Mouse (Mus musculus) ZHBTc4 (cell line): Measurements from ENCODE around the gene Kcng3.

Experiments
- DNase-seq: peaks from one replicate; pipeline ENCODE4 v3.0.0-alpha.2; 2011; ENCODE audit warnings: low read depth, low spot score

Gene Kcng3

DNA sequence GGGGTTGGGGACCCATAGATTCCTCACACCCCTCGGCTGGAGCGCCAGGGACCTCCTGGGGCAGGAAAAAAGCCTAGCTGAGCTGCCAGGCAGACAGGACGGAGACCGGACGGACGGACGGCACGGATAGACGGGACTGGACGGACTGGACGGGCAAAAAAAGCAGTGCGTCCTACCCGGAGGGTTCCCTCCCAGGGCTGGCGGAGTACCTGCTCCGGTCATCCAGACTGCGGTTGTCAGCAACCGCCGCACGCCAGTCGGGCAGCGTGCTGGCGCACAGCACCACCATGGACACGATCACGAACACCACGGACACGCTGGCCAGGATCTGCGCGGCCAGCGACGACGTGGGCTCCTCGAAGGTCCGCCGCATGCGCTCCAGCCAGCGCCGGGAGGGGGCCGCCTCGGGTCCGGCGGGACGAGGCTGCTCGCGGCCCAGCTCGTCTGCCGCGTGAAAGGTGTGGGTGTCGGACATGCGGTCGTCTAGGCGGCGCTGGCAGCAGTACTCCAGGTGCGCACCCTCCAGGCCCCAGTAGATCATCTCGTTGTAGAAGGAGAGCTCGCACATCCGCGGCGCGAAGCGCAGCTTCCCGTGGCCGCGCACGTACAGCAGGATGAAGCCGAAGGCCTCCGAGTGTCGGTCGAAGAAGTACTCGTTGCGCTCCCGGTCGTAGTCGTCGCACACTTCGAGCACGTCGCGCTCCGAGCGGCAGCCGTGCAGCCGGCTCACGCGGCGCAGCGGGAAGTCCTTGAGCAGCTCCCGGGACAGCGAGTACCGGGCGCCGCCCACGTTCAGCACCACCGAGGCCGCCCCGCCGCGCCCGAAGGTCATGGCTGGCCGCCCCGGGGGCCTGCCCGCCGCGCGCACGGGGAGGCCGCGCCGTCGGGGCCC lies 662 bp downstream of the Kcng3 start:
- DNase-seq, result peak; percentile 49

GRCm38 (mm10) chr17:83613907-83614306 lies 17.8 kb downstream of the Kcng3 start:
- no peak for DNase-seq

- DNase-seq, result no peak
Measured at GRCm38 (mm10) chr17:83609532-83609931, 22.2 kb downstream of the Kcng3 start.

GRCm38 (mm10) chr17:83600976-83601375 lies 30.7 kb downstream of the Kcng3 start:
- DNase-seq, result no peak

DNA sequence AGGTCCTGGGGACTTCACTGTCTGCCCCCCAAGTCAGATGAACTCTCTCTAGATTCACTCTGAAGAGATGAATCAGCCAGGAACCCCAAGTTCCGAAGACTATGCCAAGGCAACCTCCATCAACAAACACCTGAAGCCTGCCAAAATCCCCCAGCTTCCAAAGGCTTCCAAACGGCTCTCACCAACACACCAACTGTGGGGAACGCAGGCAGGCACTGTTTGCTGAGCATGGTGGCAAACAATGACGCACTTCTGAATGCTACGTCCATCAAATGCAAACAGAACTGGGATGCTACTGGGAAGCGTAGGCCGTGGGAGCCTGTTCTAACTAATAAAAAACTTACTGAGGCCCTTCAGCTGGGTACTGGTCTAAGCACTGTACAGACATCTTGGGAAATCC lies 35.7 kb downstream of the Kcng3 start:
- no peak for DNase-seq

DNA sequence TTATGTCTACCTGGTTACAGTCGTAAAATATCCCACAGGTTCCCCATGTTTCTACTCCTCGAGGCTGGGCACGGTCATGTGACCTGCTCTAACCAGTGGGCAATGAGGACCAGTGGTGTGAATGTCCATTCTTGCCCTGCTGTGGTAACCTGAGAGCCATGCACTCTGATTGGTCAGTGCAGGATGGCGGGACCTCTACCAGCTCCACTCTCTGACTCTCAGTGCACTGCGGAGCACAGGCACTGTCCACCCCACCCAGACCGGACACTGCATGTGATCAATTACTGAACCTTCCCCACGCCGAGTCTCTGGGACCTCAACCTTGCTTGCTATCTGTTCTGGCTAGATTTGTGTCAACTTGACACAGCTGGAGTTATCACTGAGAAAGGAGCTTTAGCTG lies 37.2 kb downstream of the Kcng3 start:
- DNase-seq, result no peak

- DNase-seq, result no peak
Measured at GRCm38 (mm10) chr17:83593396-83593795, 38.3 kb downstream of the Kcng3 start.

DNA sequence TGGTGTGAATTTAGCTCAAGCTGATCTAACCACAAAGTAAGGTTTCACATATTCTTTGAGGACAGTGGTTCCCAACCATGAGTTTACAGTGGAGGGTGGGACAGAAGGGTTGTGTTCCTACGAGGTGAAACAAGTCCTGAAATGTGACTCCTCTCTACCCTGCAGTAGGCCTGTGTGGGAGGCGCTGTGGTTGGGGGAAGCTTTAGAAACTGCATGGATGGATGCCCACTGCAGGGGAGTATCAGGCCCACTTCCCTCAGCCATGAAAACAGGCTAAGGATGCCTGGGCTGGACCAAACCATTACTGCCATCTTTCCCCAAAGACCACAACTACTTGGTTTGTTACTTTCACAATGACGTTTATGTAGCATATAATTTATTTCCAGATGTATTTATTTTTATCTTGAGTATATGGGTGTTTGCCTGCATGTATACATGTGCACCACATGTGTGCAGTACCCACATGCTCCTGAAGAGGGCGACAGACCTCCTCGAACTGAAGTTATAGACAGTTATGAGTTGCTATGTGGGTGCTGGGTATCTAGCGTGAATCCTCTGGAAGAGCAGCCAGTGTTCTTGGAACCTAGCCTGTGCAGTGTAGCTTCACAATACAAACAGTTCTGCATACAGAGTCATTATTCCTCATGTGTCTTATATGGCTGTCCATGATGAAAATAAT lies 42.9 kb downstream of the Kcng3 start:
- DNase-seq, result peak; percentile 43

DNA sequence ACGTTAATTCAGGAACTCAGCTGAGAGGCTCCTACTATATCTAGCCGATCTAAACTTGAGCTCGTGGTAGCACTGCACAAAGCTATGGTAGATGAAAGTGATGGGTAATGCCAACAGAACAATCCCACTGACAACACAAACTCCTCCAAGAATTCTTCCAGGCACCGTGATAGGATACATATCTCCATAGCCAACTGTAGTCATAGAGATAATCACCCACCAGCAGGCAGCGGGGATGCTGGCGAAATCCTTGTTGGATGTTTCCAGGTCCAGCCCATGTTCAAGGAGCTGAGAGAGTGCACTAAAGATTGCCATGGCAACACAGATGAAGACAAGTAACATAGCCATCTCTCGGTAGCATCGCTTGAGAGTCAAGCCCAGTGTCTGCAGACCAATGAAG lies 44.0 kb downstream of the Kcng3 start:
- DNase-seq, result no peak

- no peak for DNase-seq
Measured at GRCm38 (mm10) chr17:83582585-83582984, 49.1 kb downstream of the Kcng3 start.

DNA sequence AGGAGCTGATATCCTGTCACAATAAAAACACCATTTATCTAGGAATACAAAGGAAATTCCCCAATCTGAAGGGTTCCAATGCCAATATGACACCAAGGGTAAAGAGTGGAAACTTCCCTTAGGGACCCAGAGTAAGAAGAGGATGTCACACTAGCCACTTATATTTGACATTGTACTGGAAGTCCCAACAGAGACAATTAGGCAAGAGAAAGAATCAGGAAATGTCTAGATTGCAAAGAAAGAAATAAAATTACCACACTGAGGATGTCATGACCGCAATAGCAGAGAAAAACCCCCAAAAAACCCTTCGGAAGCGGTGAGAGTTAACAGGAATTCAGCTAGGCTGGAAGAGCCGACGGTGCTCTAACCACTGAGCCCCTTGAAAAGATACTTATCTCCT lies 51.0 kb downstream of the Kcng3 start:
- DNase-seq, result no peak

GRCm38 (mm10) chr17:83576810-83577371 lies 54.8 kb downstream of the Kcng3 start:
- DNase-seq, result no peak

GRCm38 (mm10) chr17:83574615-83575014 lies 57.1 kb downstream of the Kcng3 start:
- DNase-seq, result no peak

DNA sequence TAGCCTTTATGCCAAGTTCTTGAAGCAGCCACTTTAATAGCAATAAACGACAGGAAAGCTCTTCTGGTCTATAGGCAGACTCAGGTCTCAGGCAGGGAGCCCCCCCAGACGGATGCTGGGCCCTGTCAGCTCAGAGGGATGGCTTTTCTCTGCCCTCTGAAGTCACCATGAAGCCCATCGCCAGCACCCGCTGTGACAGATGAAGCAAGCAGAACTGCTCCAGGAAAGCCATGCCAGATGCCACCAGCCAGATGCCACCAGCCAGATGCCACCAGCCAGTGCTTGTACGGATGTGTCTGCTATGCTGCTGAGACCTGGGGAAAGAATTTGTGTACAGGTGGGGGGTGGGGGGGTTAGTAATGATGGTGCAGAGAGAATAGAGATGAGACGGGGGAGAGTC lies 58.6 kb downstream of the Kcng3 start:
- no peak for DNase-seq

DNA sequence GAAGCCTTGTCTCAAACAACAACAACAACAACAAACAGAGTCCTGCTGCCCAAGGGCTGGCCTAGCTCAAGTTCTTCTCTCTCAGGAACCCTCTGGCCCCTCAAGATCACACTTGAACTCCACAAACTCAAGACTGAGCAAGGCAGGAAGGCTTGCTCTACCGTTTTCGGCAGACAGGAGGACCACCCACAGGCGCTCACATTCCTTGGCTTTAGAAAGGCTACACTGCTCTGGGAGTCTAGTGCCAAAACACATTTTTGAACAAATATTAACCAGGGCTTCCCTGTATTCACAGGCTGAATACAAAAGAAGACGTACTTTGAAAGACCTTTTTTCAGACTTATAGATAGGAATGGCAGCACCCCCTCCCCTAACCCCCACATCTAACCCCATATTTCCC lies 59.3 kb downstream of the Kcng3 start:
- DNase-seq, result no peak

DNA sequence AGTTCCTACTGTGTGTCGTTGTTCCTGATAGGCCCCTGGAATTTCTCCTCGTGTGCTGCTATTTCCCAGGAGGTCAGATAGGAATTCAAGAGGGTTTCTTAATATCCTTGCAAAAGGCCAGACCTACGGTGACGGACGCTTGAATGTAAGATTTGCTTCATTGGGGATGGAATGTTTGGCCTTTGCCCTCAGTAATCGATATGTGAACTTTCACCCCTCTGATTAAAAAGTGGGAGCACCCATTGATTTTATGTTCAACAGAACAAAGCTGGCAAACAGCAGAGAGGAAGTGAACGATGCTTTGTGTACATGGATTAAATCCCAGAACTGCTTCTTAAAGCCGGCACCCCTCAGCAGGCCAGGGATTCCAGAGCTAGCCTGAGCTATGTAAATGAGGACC lies 64.3 kb downstream of the Kcng3 start:
- DNase-seq, result no peak

DNA sequence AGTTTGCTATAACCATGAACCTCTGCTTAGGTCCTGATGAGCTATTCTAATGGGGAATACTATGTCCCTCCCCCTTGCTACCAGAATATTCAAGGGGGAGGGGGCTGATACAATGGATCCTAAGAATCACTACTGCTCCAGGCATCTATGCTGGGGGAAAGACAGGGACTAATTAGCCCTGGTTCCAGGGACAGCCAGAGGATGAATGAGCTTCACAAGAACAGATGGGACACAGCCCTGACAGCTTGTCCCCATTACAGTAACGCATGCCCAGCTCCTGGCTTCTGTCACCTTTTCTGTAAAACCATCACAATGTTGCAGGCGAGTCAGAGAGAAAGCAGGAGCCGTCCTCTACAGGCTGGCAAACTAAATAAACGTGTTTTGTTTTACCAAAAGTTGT lies 66.2 kb downstream of the Kcng3 start:
- DNase-seq, result no peak

DNA sequence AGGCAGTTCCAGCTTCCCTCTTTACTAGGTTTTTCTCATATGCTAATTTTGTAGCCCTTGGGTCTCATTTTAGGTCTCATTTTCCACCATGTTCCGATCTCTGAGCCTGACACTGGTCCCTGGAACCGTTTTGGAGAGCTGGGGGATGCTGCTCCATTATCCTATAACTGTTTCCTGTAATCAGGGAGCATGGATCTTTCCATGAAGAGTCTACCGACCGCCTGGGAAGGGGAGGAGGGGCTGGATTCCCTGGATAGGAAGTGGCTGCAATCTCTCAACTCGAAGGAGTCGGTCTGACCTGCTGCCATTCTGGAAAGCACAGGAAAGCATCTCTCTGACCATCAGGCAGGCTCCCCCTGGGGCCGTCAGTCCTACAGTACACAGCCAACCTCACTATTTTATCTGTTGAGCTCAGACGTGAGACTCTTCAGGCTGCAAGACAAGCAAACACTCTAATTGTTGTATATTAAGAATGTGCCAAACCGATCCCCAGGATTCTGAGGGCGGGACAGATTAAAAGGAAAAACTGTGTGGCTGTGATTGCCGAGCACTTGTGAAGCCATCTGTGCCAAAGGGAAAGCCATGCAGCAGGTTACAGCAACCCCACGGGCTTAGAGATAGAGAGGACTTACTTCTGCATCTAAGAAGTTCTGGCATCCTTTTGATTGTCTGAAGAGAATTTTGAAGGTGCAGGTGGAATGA lies 67.4 kb downstream of the Kcng3 start:
- DNase-seq, result no peak

DNA sequence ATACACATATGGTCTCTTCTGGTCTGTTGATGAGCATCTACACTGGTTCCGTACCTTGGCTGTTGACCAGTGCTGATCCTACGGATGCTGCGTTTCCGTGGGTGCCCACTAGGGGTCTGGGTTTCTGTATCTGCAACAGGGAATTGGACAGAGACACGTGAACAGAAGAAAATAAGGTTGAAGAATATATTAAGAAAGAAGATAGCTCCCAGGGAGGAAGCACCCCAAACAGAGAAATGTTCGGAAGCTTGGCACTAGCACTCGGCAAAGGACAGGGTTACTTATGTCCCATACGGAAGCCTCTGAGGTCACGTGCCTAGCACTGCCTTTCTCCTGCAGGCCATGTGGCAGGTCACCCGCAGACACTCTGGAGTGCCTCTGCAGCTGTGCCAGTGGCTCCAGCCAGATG lies 68.0 kb downstream of the Kcng3 start:
- peak; percentile 60 for DNase-seq

- no peak for DNase-seq
Measured at GRCm38 (mm10) chr17:83562153-83563010, 69.3 kb downstream of the Kcng3 start.

- no peak for DNase-seq
Measured at GRCm38 (mm10) chr17:83559081-83559480, 72.6 kb downstream of the Kcng3 start.
